Mouse (Mus musculus): ENCODE data around the gene Otud5. TPM values are rescaled to one million over a fixed set of nuclear protein-coding genes. Genes with fewer than 3 reads are reported as not detected.
A peak's percentile ranks its signal among the peaks of the same experiment; 100 is the strongest.

Gene Otud5
- polyA plus RNA-seq, 1 experiment from 2014 or later: 21.0 TPM

DNA sequence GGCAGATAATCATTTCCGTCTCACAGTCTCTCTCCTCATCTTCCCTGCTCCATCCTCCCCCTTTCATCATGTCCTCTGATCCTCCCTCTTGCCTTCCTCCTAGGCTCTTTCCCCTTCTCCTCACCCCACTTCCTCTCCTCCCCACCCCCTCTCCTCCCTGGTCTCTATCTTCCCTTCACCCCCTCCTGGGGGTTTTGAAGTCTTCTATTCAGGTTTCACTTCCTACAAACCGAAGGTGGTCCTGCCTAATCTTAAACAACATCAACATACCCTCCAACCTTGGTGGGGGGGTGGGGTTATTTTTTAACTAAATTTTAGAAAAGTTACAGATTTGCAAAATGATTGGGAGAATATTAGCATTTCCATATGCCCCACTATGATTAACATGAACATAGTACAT is 27.3 kb downstream of the Otud5 start:
- Histone ChIP-seq H3K27me3 (replicated peaks; ENCODE audit: control insufficient read depth, insufficient read depth, low read length) (no peaks in the 10 kb centered on the region), H3K9ac (ENCODE audit: low read depth, low read length) (no peak overlapping the region), H3K27ac (ENCODE audit: low read depth, low read length) (no peak overlapping the region), H3K36me3 (ENCODE audit: control insufficient read depth, insufficient read depth) (peaks cover 6% of the 10 kb centered on the region; the same call in 1 of the 2 replicates), H3K4me2 (replicated peaks; ENCODE audit: low read depth) (no peak overlapping the region), H3K4me3 (ENCODE audit: low read depth, low read length) (no peak overlapping the region), H3K9me3 (ENCODE audit: control insufficient read depth) (no peaks in the 10 kb centered on the region), H3K4me1 (replicated peaks; ENCODE audit: control insufficient read depth, insufficient read depth, low read length) (no peaks in the 10 kb centered on the region)
- TF ChIP-seq CTCF (IDR thresholded peaks at IDR 0.05; ENCODE audit: low read depth): no peak
- ATAC-seq: no peak
- WGBS: 73% methylated on average over 2 of the region's 2 CpGs

DNA sequence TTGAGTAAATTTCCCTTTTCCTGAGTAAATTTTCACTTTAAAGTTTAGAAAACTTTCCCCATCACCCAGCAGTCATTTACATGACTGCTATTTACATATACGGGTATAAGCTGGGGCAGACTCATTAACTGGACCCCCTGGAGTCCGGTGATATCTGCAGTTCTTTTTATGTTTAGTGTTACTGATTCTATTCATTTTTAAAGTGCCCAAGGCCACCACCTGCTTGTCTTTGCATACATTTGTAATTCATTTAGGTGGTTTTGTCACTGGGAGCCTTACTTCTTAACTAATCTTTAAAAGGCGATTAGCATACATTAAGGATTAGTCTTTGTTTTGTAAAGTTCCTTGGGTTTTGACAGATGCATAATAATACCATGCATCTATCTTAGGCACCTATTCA is 28.7 kb downstream of the Otud5 start:
- no peak for ATAC-seq
- H3K4me1 ChIP-seq (replicated peaks; ENCODE audit: control insufficient read depth, insufficient read depth, low read length): no peaks in the 10 kb centered on the region
- no peak overlapping the region for H3K4me3 ChIP-seq (ENCODE audit: low read depth, low read length)
- H3K36me3 ChIP-seq (ENCODE audit: control insufficient read depth, insufficient read depth): peaks cover 15% of the 10 kb centered on the region; the same call in 1 of the 2 replicates
- H3K4me2 ChIP-seq (replicated peaks; ENCODE audit: low read depth): no peak overlapping the region
- H3K27me3 ChIP-seq (replicated peaks; ENCODE audit: control insufficient read depth, insufficient read depth, low read length): no peaks in the 10 kb centered on the region
- no peak overlapping the region for H3K27ac ChIP-seq (ENCODE audit: low read depth, low read length)
- no peak for TF ChIP-seq CTCF (IDR thresholded peaks at IDR 0.05; ENCODE audit: low read depth)
- 40% methylated on average over 3 of the region's 3 CpGs for WGBS
- H3K9me3 ChIP-seq (ENCODE audit: control insufficient read depth): no peaks in the 10 kb centered on the region
- no peak overlapping the region for H3K9ac ChIP-seq (ENCODE audit: low read depth, low read length)

DNA sequence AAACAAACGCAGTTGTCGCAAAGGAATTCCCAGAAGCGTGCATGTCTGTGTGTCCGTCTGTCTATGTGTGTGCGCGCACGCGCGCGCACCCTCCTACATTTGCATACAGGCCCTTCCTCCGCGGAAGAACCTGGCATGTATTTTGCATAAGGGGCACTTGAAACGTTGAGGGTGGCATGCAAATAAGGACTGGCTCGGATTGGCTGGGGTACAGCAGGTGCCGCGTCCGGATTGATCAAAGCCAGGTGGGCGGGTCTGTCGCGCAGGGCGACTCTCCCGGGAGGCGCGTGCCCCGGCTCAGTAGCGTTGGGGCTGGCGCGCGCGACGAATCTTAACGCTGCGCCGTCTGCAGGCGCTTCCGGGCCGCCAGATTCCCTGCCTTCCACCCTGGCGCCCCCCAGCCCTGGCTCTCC is 36.8 kb downstream of the Otud5 start, which contains the start of gene Pim2:
Gene Pim2, plus strand, starts transcription at position 256 of the 413 bp plus-strand sequence.
- Histone ChIP-seq H3K9ac (ENCODE audit: low read depth, low read length) (peak within 1 kb of the TSS; percentile 34; the same call in 1 of the 2 replicates), H3K4me2 (replicated peaks; ENCODE audit: low read depth) (peak within 1 kb of the TSS; percentile 77), H3K27me3 (replicated peaks; ENCODE audit: control insufficient read depth, insufficient read depth, low read length) (no peaks in the 10 kb centered on the region), H3K4me3 (ENCODE audit: low read depth, low read length) (peak within 1 kb of the TSS; percentile 46), H3K4me1 (replicated peaks; ENCODE audit: control insufficient read depth, insufficient read depth, low read length) (no peaks in the 10 kb centered on the region), H3K9me3 (ENCODE audit: control insufficient read depth) (no peaks in the 10 kb centered on the region), H3K36me3 (ENCODE audit: control insufficient read depth, insufficient read depth) (peaks cover 10% of the 10 kb centered on the region; the same call in 1 of the 2 replicates), H3K27ac (ENCODE audit: low read depth, low read length) (no peak within 1 kb of the TSS)
- TF ChIP-seq CTCF (IDR thresholded peaks at IDR 0.05; ENCODE audit: low read depth): peak; percentile 29
- ATAC-seq: peak; percentile 97
- WGBS: 19% methylated on average over 35 of the region's 38 CpGs

DNA sequence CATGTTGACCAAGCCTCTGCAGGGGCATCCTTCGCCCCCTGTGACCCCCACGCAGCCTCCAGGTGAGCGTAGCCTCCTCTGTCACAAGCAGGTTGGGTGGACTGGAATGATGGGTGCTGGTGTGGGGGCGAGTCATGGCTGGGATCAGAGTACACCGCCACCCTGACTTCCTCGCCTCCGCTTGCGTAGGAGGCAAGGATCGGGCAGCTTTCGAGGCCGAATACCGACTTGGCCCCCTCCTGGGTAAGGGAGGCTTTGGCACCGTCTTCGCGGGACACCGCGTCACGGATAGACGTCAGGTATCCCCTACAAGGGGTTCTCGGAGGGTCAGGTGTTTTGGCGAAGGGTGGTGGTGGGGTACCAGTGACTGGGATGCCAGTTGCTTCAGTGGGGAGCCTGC is 37.3 kb downstream of the Otud5 start:
- Histone ChIP-seq H3K36me3 (ENCODE audit: control insufficient read depth, insufficient read depth) (peaks cover 10% of the 10 kb centered on the region; the same call in 1 of the 2 replicates), H3K4me2 (replicated peaks; ENCODE audit: low read depth) (peak overlapping the region; percentile 77), H3K9me3 (ENCODE audit: control insufficient read depth) (no peaks in the 10 kb centered on the region), H3K27me3 (replicated peaks; ENCODE audit: control insufficient read depth, insufficient read depth, low read length) (no peaks in the 10 kb centered on the region), H3K4me1 (replicated peaks; ENCODE audit: control insufficient read depth, insufficient read depth, low read length) (no peaks in the 10 kb centered on the region), H3K27ac (ENCODE audit: low read depth, low read length) (no peak overlapping the region), H3K4me3 (ENCODE audit: low read depth, low read length) (peak overlapping the region; percentile 46), H3K9ac (ENCODE audit: low read depth, low read length) (peak overlapping the region; percentile 34; the same call in 1 of the 2 replicates)
- 17% methylated on average over 21 of the region's 21 CpGs for WGBS
- TF ChIP-seq CTCF (IDR thresholded peaks at IDR 0.05; ENCODE audit: low read depth): no peak
- ATAC-seq: peak; percentile 20

DNA sequence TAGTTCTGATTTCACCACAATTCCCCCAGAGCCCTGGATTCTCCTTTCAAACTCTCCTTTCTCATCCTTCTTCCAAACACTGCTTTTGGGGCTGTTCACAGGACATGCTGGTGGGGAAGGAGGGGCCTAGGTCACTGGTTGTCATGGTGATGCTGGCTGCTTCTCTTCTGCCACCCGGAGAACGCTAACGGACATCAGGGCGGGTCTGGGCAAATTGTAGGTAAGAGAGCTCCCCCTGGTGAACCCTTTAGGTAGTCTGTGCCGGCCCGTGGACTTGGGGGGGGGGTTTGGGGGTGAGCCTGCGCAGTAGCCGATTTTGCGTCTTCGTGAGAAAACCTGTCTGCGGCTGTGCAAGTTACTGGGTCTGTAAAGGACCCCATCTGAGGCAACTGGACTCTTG is 38.7 kb downstream of the Otud5 start:
- TF ChIP-seq CTCF (IDR thresholded peaks at IDR 0.05; ENCODE audit: low read depth): peak; percentile 74
- no peak overlapping the region for H3K27ac ChIP-seq (ENCODE audit: low read depth, low read length)
- H3K36me3 ChIP-seq (ENCODE audit: control insufficient read depth, insufficient read depth): no peaks in the 10 kb centered on the region
- H3K27me3 ChIP-seq (replicated peaks; ENCODE audit: control insufficient read depth, insufficient read depth, low read length): no peaks in the 10 kb centered on the region
- no peak overlapping the region for H3K9ac ChIP-seq (ENCODE audit: low read depth, low read length)
- no peaks in the 10 kb centered on the region for H3K9me3 ChIP-seq (ENCODE audit: control insufficient read depth)
- no peaks in the 10 kb centered on the region for H3K4me1 ChIP-seq (replicated peaks; ENCODE audit: control insufficient read depth, insufficient read depth, low read length)
- ATAC-seq: no peak
- H3K4me3 ChIP-seq (ENCODE audit: low read depth, low read length): no peak overlapping the region
- H3K4me2 ChIP-seq (replicated peaks; ENCODE audit: low read depth): peak overlapping the region; percentile 77
- WGBS: 23% methylated on average over 11 of the region's 11 CpGs

DNA sequence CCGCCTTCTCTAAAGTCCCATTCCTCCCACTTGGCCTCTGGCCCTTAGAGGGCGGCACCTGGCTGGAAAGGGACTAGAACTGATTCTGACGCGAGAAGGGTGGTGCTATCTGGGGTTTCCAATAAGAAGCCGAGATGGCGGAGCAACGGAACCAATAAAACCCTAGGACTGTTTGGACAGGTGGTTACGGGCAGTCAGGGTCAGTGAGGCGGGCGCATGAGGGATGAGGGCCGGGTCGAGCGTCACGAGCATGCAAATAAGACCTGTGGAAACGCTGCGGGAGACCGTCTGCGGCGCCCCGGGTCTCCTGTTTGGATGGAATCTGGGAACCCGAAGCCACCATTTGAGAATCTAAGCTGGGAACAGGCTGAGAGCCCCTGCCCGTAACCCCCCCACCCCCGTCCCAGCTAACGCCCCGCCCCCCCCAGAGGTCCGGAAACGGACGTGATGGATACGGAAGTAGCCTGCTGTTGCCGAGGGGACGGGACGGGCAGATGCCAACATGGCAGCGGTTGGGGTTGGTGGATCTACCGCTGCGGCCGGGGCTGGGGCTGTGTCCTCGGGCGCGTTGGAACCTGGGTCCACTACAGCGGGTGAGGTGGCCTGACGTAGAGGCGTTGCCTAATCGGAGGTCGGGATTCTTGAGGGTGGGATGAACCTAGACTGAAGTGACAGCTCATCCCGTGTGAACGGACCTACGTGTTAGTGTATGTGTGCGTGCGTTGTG is 42.8 kb downstream of the Otud5 start, which contains the start of gene Slc35a2:
Gene Slc35a2, plus strand, starts transcription at position 188 of the 727 bp plus-strand sequence.
- Histone ChIP-seq H3K36me3 (ENCODE audit: control insufficient read depth, insufficient read depth) (no peaks in the 10 kb centered on the region), H3K9me3 (ENCODE audit: control insufficient read depth) (no peaks in the 10 kb centered on the region), H3K4me1 (replicated peaks; ENCODE audit: control insufficient read depth, insufficient read depth, low read length) (no peaks in the 10 kb centered on the region), H3K9ac (ENCODE audit: low read depth, low read length) (peak within 1 kb of the TSS; percentile 34), H3K4me2 (replicated peaks; ENCODE audit: low read depth) (peak within 1 kb of the TSS; percentile 63), H3K27me3 (replicated peaks; ENCODE audit: control insufficient read depth, insufficient read depth, low read length) (no peaks in the 10 kb centered on the region), H3K27ac (ENCODE audit: low read depth, low read length) (peak within 1 kb of the TSS; percentile 68), H3K4me3 (ENCODE audit: low read depth, low read length) (peak within 1 kb of the TSS; percentile 56)
- WGBS: 14% methylated on average over 49 of the region's 49 CpGs
- peak; percentile 94 for ATAC-seq
- peak; percentile 52 for TF ChIP-seq CTCF (IDR thresholded peaks at IDR 0.05; ENCODE audit: low read depth)

Measured in intestine, postnatal 0 days (tissue).